Mouse (Mus musculus): Measurements from ENCODE around the gene Krtap11-1.
A peak's percentile ranks its signal among the peaks of the same experiment; 100 is the strongest.

Gene Krtap11-1

DNA sequence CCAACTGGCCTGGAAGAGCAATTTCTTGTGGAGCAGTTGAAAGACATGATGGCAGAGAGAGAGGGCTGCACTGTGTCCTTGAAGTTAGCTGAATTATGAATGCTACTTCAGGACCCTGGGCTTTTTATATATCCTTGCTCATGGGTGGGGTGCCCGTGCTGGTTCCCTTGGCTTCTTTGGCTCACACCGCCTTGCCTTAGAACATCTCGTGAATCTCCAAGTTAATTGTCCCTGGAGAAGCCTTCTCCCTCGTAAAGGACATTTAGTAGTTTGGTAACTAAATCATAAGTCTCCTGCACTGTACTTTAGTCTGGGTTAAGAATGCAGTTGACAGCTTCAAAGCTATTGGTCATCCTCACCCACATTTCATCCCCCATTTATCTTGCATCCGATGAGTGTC, at the start of gene Krtap11-1:
Krtap11-1 (minus strand) TSS at position 101 of the 400 bp plus-strand sequence.
- no peak for DNase-seq

- DNase-seq = peak; percentile 54 to 63
Measured at GRCm38 (mm10) chr16:89618190-89618589, 47.2 kb upstream of the Krtap11-1 start.

DNA sequence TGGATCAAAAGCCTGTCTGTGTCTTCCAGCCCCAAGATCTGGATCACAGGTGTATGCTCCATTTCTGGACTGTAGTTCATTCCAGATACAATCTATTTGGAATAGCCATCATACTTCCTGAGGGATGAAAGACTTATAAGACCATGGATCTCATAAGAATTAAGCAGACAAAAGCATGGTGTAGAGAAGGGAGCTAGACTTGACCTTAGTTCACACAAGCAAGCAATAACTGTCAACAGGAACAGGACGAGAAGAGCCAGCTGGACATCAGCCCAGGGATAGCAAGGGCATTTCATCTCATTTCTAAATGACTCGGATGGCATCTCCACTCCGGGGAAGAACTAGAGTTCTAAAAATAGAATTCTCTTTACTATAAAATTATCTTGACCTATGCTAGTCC, 46.3 kb upstream of the Krtap11-1 start:
- DNase-seq = peak; percentile 51 to 69

DNA sequence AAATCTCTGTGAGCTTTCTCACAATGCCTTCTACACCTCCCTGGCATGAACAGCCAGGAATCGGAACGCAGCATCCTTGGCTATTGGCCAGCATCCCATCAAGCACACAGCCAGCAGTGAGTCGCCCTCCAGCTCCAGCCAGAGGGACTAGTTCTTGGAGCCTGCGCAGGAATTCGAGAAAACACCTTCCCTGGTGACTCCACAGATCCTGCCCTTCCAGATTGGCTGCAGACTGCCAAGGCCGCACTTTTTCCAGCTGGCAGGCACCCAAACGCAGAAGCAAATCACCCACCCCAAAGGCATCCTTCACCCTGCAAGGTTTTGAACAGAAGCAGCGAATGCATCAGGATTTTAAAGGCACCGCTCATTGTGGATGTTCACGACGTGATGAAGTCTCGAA, 42.7 kb upstream of the Krtap11-1 start:
- DNase-seq = peak; percentile 27 to 48

DNA sequence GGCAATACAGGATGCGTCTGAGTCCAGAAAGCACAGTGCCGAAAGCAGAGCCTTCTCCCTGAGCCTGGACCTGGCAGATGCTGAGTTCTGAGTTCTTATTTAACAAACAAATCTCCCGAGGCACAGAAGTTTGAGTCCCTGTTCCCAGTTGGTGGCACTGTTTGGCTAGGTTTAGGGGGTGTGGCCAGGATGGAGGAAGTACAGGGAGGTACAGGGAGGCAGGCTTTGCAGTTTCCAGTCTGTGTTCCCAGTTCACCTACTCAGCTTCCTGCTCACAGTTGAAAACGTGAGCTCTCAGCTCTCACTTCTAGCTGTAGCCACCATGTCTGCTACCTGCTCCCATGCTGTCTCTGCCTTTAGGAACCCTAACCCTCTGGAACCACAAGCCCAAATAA, 37.8 kb upstream of the Krtap11-1 start:
- DNase-seq = no peak

DNA sequence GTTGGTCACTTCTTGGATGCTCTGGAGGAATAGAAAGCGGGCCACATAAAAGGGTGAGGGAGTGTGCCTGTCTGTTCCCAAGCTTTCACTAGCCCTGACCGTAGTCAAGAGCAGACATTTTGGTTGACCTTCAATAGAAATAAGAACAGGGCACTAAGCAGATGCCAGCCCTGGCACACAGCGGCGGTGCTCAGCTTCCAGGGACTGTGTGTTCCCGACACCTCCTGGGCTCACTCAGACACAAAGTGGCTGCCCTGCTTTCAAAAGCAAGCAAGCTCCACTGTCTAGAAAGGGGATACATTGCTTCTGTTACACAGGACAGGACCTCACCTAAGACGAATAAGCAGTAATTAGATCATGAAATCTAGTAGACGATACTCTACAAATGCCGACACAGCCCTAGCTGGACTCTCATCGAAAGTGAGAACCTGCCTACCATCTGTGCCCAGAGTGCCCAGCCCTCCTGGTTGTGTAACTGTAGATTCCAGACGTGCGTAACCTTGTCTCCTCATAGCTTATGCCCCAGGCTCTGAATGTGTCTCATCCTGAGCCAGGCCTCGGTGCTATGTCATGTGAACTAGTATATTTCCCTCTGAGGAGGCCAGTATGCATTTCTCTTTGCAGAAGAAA, 37.3 kb upstream of the Krtap11-1 start:
- peak in 1 of 2 experiments; percentile 14 for DNase-seq

GRCm38 (mm10) chr16:89606951-89607350, 36.0 kb upstream of the Krtap11-1 start:
- no peak for DNase-seq

DNA sequence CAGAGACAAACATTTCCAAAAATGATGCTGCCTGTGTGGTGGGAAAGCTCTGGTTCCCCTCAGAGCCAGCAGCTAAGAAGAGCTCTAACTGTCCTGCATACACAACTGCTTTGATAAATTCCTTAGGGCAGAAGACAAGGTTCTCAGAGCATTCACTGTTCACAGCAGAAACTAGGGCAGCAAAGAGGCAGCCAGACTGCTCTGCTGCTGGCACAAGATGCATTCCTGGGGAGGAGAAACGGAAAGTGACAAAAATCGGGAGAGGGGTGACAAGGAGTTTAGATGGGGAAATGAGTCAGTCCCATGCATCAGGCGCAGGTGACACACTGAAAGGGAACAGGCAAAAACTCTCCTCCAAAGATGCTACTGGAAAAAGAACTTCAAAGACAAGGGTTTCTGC, 16.2 kb upstream of the Krtap11-1 start:
- peak; percentile 28 to 30 for DNase-seq

GRCm38 (mm10) chr16:89585604-89586508, 14.9 kb upstream of the Krtap11-1 start:
- DNase-seq = peak in 1 of 2 experiments; percentile 41

GRCm38 (mm10) chr16:89581658-89582057, 10.7 kb upstream of the Krtap11-1 start:
- no peak for DNase-seq

GRCm38 (mm10) chr16:89570516-89570915, 467 bp downstream of the Krtap11-1 start:
- peak; percentile 87 to 89 for DNase-seq

GRCm38 (mm10) chr16:89569136-89569535, 1.8 kb downstream of the Krtap11-1 start:
- peak; percentile 66 to 71 for DNase-seq

GRCm38 (mm10) chr16:89568141-89568540, 2.8 kb downstream of the Krtap11-1 start:
- no peak for DNase-seq

DNA sequence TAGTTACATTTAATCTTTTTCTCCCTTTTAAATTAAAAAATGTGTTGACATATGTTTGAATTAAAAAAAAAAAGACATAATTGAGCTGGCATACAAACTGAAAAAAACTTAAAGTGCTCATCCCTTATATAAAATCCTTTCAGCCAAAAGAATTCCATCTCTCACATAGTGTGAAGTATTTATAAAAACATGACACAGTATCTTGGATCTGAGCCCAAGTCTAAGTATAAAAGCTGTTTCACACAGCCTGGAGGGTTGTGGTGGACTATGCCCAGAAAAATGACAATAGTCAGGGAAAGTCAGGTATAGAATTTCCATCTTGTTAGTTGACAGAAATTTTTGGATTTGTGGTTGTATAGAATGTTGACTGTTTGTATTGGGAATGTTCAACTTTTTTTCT, 20.7 kb downstream of the Krtap11-1 start:
- DNase-seq = no peak

DNA sequence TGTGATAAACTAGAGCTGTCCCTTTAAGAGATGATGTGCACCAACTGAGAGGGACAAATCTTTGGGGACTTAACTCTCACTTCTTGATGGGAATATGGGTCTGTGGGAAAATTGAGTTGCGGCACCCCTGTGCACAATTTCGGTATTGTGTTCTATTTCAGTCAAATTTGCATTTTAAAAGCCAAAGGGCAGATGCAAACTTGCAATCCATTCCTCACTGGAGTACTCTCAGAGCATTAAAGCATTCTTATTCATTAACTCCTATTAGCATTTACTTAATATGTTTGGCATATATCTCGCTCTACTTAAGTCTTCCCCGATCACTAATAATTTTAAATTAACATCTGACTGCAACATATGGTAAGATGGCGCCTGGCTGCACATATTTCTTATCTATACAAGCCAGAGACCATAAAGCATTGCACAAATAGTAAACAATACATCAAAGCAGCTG, 32.9 kb downstream of the Krtap11-1 start:
- DNase-seq = no peak

DNA sequence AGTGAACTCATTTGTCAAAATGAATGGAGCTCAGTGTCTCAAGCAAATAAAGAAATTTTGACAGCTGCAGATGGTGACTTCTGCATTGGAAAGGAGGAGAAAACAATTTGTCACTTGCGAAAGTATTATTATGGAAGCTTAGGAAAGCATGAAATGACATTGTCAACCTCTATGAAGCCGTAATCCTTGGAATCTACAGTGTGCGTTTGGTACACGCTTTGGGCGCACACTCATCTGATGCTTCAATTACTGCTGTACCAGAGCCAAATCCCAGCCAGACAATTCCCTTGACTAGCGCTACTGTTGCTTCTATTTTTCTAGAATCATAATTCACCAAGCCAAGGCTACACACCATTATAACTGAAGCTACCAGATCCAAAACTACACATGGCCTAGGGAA, 33.6 kb downstream of the Krtap11-1 start:
- no peak for DNase-seq

DNA sequence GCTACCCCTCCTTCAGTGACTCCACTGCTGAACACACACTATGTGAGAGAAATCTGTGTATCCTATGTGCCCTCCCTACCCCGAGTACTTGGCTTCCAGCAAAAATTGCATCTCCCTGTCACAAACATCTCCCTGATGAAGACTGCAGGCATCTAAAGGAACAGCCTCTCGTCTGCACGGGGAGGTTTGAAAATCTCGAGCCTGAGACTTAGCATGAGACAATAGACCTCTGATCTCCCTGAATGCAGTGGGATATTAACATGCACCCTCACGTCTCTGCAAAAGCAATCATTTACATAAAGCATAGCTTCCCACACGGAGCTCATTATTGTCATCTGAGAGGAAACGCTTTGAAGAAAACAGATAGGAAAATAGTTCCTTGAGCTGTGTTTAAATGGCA, 40.4 kb downstream of the Krtap11-1 start:
- no peak for DNase-seq

- DNase-seq = no peak
Measured at GRCm38 (mm10) chr16:89529846-89530245, 41.1 kb downstream of the Krtap11-1 start.

DNA sequence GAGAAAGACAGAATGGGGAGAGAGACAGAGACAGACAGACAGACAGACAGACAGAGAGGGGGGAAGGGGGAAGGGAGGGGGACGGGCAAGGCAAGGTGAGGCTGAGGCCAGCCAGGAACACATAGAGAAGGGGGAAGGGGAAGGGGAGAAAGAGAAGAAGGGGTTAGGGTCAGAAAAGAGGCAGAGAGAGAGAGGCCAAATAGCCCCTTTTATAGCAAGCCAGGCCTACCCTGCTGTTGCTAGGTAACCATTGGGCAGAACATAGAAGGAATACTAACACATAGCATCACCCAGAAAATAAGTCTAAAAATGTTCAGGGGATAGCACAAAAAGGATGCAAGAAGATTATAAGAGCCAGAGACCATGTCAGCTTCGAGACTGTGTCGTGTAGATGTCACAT, 42.6 kb downstream of the Krtap11-1 start:
- no peak for DNase-seq

DNA sequence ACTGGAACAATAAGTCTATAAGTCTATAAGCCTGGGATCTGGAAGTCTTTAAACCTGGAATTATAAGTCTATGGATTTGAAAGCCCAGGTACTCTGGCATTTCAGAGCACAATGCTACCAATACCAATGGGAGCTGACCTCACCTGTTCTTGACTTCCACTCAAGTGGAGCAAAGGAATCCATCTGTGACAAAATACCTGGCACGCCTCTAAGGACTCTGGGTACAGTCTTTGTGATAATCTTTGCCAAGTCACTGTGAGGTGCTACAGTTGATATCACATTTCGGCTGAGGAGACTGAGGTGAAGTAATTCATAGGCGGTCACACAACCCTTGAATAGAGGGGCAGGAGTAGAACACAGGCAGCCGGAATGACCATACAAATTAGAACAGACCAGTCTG, 50.0 kb downstream of the Krtap11-1 start:
- no peak for DNase-seq

GRCm38 (mm10) chr16:89520555-89520954, 50.4 kb downstream of the Krtap11-1 start:
- DNase-seq = no peak
